Mouse (Mus musculus) intestine, embryonic 15.5 days (tissue): ENCODE data around the gene Atxn3. TPM values are rescaled to one million over a fixed set of nuclear protein-coding genes. Genes with fewer than 3 reads are reported as not detected.
A peak's percentile ranks its signal among the peaks of the same experiment; 100 is the strongest.

Source experiments
- ATAC-seq: fragments of 200-750 bp; cut with Nextera tagmentation; 2 replicates; pipeline ENCODE4 v1.8.0; 2017; ENCODE audit warnings: moderate TSS enrichment, moderate library complexity
- H3K27ac ChIP-seq: fragments of 300-500 bp; sonication (generic); 2 replicates; pipeline ENCODE4 v1.5.1; 2015; ENCODE audit warnings: mild to moderate bottlenecking, inconsistent platforms
- H3K27me3 ChIP-seq: fragments of 300-500 bp; sonication (generic); replicated peaks from 2 replicates; pipeline ENCODE4 v1.6.1; 2015; ENCODE audit warnings: inconsistent platforms
- H3K36me3 ChIP-seq: fragments of 300-500 bp; sonication (generic); 2 replicates; pipeline ENCODE4 v1.6.1; 2015; ENCODE audit warnings: inconsistent platforms
- H3K4me1 ChIP-seq: fragments of 300-500 bp; sonication (generic); replicated peaks from 2 replicates; pipeline ENCODE4 v1.6.1; 2015; ENCODE audit warnings: inconsistent platforms
- H3K4me2 ChIP-seq: fragments of 300-500 bp; sonication (generic); replicated peaks from 2 replicates; pipeline ENCODE4 v1.6.1; 2015; ENCODE audit warnings: mild to moderate bottlenecking, inconsistent platforms
- H3K4me3 ChIP-seq: fragments of 300-500 bp; sonication (generic); replicated peaks from 2 replicates; pipeline ENCODE4 v1.5.1; 2015; ENCODE audit warnings: inconsistent platforms
- H3K9ac ChIP-seq: fragments of 300-500 bp; sonication (generic); 2 replicates; pipeline ENCODE4 v1.6.1; 2015; ENCODE audit warnings: inconsistent platforms
- H3K9me3 ChIP-seq: fragments of 300-500 bp; sonication (generic); 2 replicates; pipeline ENCODE4 v1.6.1; 2016; ENCODE audit warnings: inconsistent platforms
- WGBS: fragments of 180-500 bp; shearing (Covaris S2); methylation state at CpG from one replicate; pipeline ENCODE4 v1.1.7; 2015; 5-methylcytosine and 5-hydroxymethylcytosine counted together
- polyA plus RNA-seq: library from polyadenylated mRNA; unstranded; fragments of >200 nt; fragmentation: Nextera tagmentation; extraction: Ambion mirVana; gene quantifications from 2 replicates; pipeline ENCODE4 v1.2.1, GENCODE M21; 2015

Atxn3 gene
- polyA plus RNA-seq: 14.0 and 16.4 TPM in 2 replicates

- H3K27ac ChIP-seq: peak within 1 kb of the TSS; percentile 56; the same call in 1 of the 2 replicates
- no peaks in the 10 kb centered on the region for H3K36me3 ChIP-seq
- no peaks in the 10 kb centered on the region for H3K27me3 ChIP-seq
- H3K9me3 ChIP-seq: no peaks in the 10 kb centered on the region
- H3K4me2 ChIP-seq: peak within 1 kb of the TSS; percentile 67
- H3K4me1 ChIP-seq: no peaks in the 10 kb centered on the region
- ATAC-seq: peak; percentile 100
- peak within 1 kb of the TSS; percentile 87 for H3K4me3 ChIP-seq
- under 1% methylated on average over 54 of the region's 54 CpGs for WGBS
- peak within 1 kb of the TSS; percentile 88 for H3K9ac ChIP-seq
Measured at GRCm38 (mm10) chr12:101957942-101958544, at the start of gene Atxn3. Gene Atxn3 (minus strand): TSS chr12:101958246.

GRCm38 (mm10) chr12:102000785-102001184 lies 42.7 kb upstream of the Atxn3 start:
- no peak overlapping the region for H3K4me3 ChIP-seq
- H3K36me3 ChIP-seq: peaks cover 28% of the 10 kb centered on the region
- ATAC-seq: no peak
- H3K4me1 ChIP-seq: no peaks in the 10 kb centered on the region
- H3K9me3 ChIP-seq: no peaks in the 10 kb centered on the region
- no peak overlapping the region for H3K4me2 ChIP-seq
- H3K27ac ChIP-seq: no peak overlapping the region
- H3K27me3 ChIP-seq: no peaks in the 10 kb centered on the region
- H3K9ac ChIP-seq: no peak overlapping the region
- WGBS: 93% methylated on average over 11 of the region's 11 CpGs

GRCm38 (mm10) chr12:101998929-101999328 lies 40.9 kb upstream of the Atxn3 start:
- peaks cover 28% of the 10 kb centered on the region for H3K36me3 ChIP-seq
- no peak overlapping the region for H3K4me2 ChIP-seq
- no peak overlapping the region for H3K27ac ChIP-seq
- no peaks in the 10 kb centered on the region for H3K27me3 ChIP-seq
- no peak overlapping the region for H3K4me3 ChIP-seq
- H3K4me1 ChIP-seq: no peaks in the 10 kb centered on the region
- ATAC-seq: no peak
- WGBS: 81% methylated on average over 5 of the region's 5 CpGs
- H3K9me3 ChIP-seq: no peaks in the 10 kb centered on the region
- no peak overlapping the region for H3K9ac ChIP-seq

- peaks cover 34% of the 10 kb centered on the region for H3K36me3 ChIP-seq
- H3K4me1 ChIP-seq: no peaks in the 10 kb centered on the region
- no peak overlapping the region for H3K4me2 ChIP-seq
- no peak overlapping the region for H3K4me3 ChIP-seq
- 89% methylated on average over 8 of the region's 8 CpGs for WGBS
- no peak overlapping the region for H3K9ac ChIP-seq
- H3K27me3 ChIP-seq: no peaks in the 10 kb centered on the region
- no peak overlapping the region for H3K27ac ChIP-seq
- no peak for ATAC-seq
- H3K9me3 ChIP-seq: no peaks in the 10 kb centered on the region
Measured at GRCm38 (mm10) chr12:101994576-101995467, 36.8 kb upstream of the Atxn3 start.

- 88% methylated on average over 6 of the region's 6 CpGs for whole genome bisulfite sequencing
- peaks cover 29% of the 10 kb centered on the region for H3K36me3 ChIP-seq
- ATAC-seq: no peak
- no peaks in the 10 kb centered on the region for H3K27me3 ChIP-seq
- H3K4me3 ChIP-seq: no peak overlapping the region
- no peaks in the 10 kb centered on the region for H3K4me1 ChIP-seq
- no peak overlapping the region for H3K9ac ChIP-seq
- no peak overlapping the region for H3K4me2 ChIP-seq
- no peak overlapping the region for H3K27ac ChIP-seq
- no peaks in the 10 kb centered on the region for H3K9me3 ChIP-seq
Measured at GRCm38 (mm10) chr12:101987659-101988058, 29.6 kb upstream of the Atxn3 start.

- Histone ChIP-seq H3K27ac (no peak overlapping the region), H3K27me3 (no peaks in the 10 kb centered on the region), H3K9ac (no peak overlapping the region), H3K9me3 (no peaks in the 10 kb centered on the region), H3K4me1 (no peaks in the 10 kb centered on the region), H3K4me2 (no peak overlapping the region), H3K4me3 (no peak overlapping the region), H3K36me3 (peaks cover 13% of the 10 kb centered on the region)
- whole genome bisulfite sequencing: 53% methylated on average over 3 of the region's 3 CpGs
- no peak for ATAC-seq
Measured at GRCm38 (mm10) chr12:101985110-101985509, 27.1 kb upstream of the Atxn3 start.

GRCm38 (mm10) chr12:101982977-101983376 lies 24.9 kb upstream of the Atxn3 start:
- Histone ChIP-seq H3K4me1 (no peaks in the 10 kb centered on the region), H3K27ac (no peak overlapping the region), H3K27me3 (no peaks in the 10 kb centered on the region), H3K4me3 (no peak overlapping the region), H3K4me2 (no peak overlapping the region), H3K36me3 (peaks cover 6% of the 10 kb centered on the region; the same call in 1 of the 2 replicates), H3K9me3 (no peaks in the 10 kb centered on the region), H3K9ac (no peak overlapping the region)
- ATAC-seq: no peak
- 90% methylated on average over 9 of the region's 9 CpGs for WGBS

- peaks cover 6% of the 10 kb centered on the region; the same call in 1 of the 2 replicates for H3K36me3 ChIP-seq
- no peaks in the 10 kb centered on the region for H3K27me3 ChIP-seq
- H3K9ac ChIP-seq: no peak overlapping the region
- H3K4me3 ChIP-seq: no peak overlapping the region
- no peaks in the 10 kb centered on the region for H3K9me3 ChIP-seq
- 77% methylated on average over 2 of the region's 2 CpGs for WGBS
- ATAC-seq: no peak
- H3K4me1 ChIP-seq: peaks cover 9% of the 10 kb centered on the region
- H3K27ac ChIP-seq: no peak overlapping the region
- no peak overlapping the region for H3K4me2 ChIP-seq
Measured at GRCm38 (mm10) chr12:101981559-101981958, 23.5 kb upstream of the Atxn3 start.

- Histone ChIP-seq H3K9me3 (no peaks in the 10 kb centered on the region), H3K9ac (no peak overlapping the region), H3K36me3 (peaks cover 6% of the 10 kb centered on the region; the same call in 1 of the 2 replicates), H3K4me2 (no peak overlapping the region), H3K27me3 (no peaks in the 10 kb centered on the region), H3K4me1 (peaks cover 9% of the 10 kb centered on the region), H3K4me3 (no peak overlapping the region), H3K27ac (no peak overlapping the region)
- ATAC-seq: no peak
- 61% methylated on average over 5 of the region's 5 CpGs for WGBS
Measured at GRCm38 (mm10) chr12:101980266-101980665, 22.2 kb upstream of the Atxn3 start.

- no peak overlapping the region for H3K9ac ChIP-seq
- no peak for ATAC-seq
- H3K9me3 ChIP-seq: no peaks in the 10 kb centered on the region
- H3K4me3 ChIP-seq: no peak overlapping the region
- WGBS: 90% methylated on average over 8 of the region's 8 CpGs
- no peak overlapping the region for H3K4me2 ChIP-seq
- H3K36me3 ChIP-seq: peaks cover 1% of the 10 kb centered on the region; the same call in 1 of the 2 replicates
- H3K27me3 ChIP-seq: no peaks in the 10 kb centered on the region
- H3K4me1 ChIP-seq: peaks cover 9% of the 10 kb centered on the region
- no peak overlapping the region for H3K27ac ChIP-seq
Measured at GRCm38 (mm10) chr12:101979213-101979750, 21.2 kb upstream of the Atxn3 start.

- 84% methylated on average over 1 of the region's 1 CpGs for WGBS
- no peak overlapping the region for H3K4me2 ChIP-seq
- no peaks in the 10 kb centered on the region for H3K27me3 ChIP-seq
Measured at GRCm38 (mm10) chr12:101978588-101978987, 20.5 kb upstream of the Atxn3 start.

GRCm38 (mm10) chr12:101978162-101978561 lies 20.1 kb upstream of the Atxn3 start:
- Histone ChIP-seq H3K4me1 (peaks cover 9% of the 10 kb centered on the region), H3K9ac (no peak overlapping the region), H3K27ac (no peak overlapping the region), H3K9me3 (no peaks in the 10 kb centered on the region), H3K27me3 (no peaks in the 10 kb centered on the region), H3K4me3 (no peak overlapping the region), H3K36me3 (no peaks in the 10 kb centered on the region), H3K4me2 (no peak overlapping the region)
- ATAC-seq: no peak
- 88% methylated on average over 5 of the region's 5 CpGs for WGBS

More at GRCm38 (mm10) chr12:101978588-101978987, 20.5 kb upstream of the Atxn3 start:
- H3K36me3 ChIP-seq: no peaks in the 10 kb centered on the region
- ATAC-seq: no peak
- H3K4me3 ChIP-seq: no peak overlapping the region
- peaks cover 9% of the 10 kb centered on the region for H3K4me1 ChIP-seq
- H3K27ac ChIP-seq: no peak overlapping the region
- no peak overlapping the region for H3K9ac ChIP-seq
- H3K9me3 ChIP-seq: no peaks in the 10 kb centered on the region
